Mouse (Mus musculus) E14TG2a.4 (cell line): ENCODE results near the gene Dnajc15.

ENCODE experiments used
- CTCF ChIP-seq: conservative IDR thresholded peaks from 2 replicates; pipeline ENCODE4 v1.5.1; 2014; ENCODE audit warnings: low read length
- NANOG ChIP-seq: IDR thresholded peaks from 2 replicates; pipeline ENCODE4 v1.6.1; 2014; ENCODE audit warnings: borderline replicate concordance, low read length, mixed read lengths

GRCm38 (mm10) chr14:77829673-77830072, 45.3 kb downstream of the Dnajc15 start:
- no peak for TF ChIP-seq CTCF
- no peak for TF ChIP-seq NANOG
